Mouse (Mus musculus): ENCODE results near the gene Polr1d. TPM values are rescaled to one million over a fixed set of nuclear protein-coding genes. Genes with fewer than 3 reads are reported as not detected.
A peak's percentile ranks its signal among the peaks of the same experiment; 100 is the strongest.

Polr1d gene
- total RNA-seq, 2 experiments from 2014 or later, result 87.1 to 94.8 TPM

DNA sequence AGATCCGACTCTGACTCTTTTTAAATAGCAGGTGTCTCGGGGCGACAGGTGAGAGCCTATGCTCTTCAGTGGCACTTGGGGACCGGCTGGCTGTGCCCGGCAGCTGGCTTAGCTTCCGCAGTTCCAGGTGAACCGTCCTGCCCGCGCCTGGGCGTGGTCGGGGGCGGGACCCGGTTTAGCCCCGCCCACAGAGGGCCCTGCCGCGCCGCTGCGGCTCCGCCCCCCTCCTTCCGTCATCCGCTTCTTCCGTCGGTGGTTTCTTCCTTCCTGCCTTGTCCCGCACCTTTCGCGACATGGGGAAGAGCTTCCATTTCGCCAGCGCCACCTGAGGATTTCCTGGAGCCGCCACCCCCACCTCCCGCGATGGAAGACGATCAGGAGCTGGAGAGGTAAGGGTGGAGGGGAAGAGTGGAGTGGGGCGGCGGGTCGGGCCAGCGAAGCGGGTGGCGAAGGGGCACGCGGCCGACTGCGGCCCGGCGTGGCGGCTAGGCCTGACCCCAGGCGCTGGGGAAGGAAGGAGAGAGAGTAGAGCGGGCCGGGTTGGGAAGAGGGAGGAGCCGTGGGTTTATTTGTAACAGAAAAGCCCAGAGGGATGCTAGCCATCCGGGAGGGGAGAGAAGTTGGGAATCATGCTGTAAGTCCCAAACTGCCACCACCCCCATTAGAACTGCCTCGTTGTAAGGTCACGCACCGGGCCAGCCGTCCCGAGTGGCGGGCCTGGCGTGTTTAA is 620 bp downstream of the Polr1d start:
- peak; percentile 89 for DNase-seq
- intact Hi-C loops (cut with DNase I; ENCODE audit: low total_unique reads), result no loop called here

- no peak for DNase-seq
- intact Hi-C loops (cut with DNase I; ENCODE audit: low total_unique reads), result no loop called here
These were observed 1.5 kb downstream of the Polr1d start for GRCm38 (mm10) chr5:147078110-147078900.

DNA sequence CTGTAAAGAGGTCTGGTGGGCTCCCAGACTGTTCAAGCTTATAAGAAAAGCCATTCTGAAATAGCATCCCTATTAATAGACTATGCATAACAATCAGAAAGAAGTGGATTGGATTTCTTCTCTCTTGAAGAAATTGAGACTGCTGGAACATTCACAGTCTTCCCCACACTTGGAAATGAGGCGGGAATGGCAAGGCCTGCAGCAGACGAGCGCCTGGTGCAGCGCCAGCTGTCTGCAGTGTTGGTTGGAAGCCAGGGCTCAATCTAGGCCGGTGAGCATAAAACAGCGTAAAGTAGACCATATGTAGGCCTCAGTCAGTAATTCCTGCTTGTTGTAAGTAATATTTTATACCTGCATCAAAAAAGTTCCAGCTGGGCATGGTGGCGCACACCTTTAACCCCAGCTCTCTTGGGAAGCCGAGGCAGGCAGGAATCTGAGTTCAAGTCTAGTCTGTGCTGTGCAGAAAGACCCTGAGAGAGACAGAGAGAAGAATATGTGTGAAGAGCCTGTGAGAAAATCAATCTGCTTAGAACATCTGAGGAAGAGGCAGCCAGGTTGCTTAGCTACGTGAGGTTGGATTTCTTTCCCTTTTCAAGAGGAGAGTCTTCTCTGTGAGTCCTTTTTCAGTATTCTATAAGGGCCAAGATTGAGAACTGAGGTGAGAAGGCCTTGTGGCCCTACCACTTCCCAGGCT is 8.5 kb downstream of the Polr1d start:
- peak; percentile 30 for DNase-seq
- intact Hi-C loops (cut with DNase I; ENCODE audit: low total_unique reads), result no loop called here

GRCm38 (mm10) chr5:147086816-147087215 is 10.0 kb downstream of the Polr1d start:
- DNase-seq, result no peak
- intact Hi-C loops (cut with DNase I; ENCODE audit: low total_unique reads), result no loop called here

DNA sequence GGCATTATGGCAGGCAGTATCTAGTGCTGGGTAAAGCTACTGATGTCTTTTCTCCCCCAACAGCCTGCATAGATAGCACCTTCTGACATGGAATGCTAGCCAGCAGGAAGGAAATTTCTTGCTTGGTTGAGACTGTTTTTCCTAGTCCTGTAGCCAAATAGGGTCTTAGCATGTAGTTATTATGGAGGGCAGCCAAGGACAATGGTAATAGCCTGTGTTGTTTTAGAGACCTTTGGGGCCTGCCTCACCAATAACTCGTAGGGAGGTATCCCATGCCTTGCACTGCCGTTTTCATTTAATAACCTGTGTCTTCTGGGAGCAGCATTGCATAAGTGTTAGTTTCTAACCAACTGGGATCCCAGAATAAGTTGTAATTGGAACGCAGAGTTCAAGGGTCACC is 13.0 kb downstream of the Polr1d start:
- intact Hi-C loops (cut with DNase I; ENCODE audit: low total_unique reads), result no loop called here
- no peak for DNase-seq

- DNase-seq, result peak; percentile 23
- intact Hi-C loops (cut with DNase I; ENCODE audit: low total_unique reads), result no loop called here
These were observed 13.6 kb downstream of the Polr1d start for GRCm38 (mm10) chr5:147090256-147090963.

DNA sequence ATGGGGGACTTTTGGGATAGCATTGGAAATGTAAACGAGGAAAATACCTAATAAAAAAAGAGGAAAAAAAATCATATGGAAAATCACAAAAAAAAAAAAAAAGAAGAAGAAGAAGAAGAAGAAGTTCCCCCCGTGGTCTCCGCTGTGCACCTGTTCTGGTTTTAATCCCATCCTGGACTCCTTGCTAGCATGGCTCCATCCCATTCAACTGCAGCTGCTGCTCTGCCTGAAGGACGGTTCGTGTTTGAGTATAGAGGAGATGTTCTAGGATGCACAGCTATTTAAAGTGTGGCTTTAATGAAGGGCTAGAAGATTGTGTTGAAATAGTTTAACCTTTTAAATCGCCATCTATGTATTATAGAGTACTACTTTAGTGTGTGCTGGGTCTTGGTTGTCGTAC is 15.6 kb downstream of the Polr1d start:
- DNase-seq, result no peak
- intact Hi-C loops (cut with DNase I; ENCODE audit: low total_unique reads), result no loop called here

DNA sequence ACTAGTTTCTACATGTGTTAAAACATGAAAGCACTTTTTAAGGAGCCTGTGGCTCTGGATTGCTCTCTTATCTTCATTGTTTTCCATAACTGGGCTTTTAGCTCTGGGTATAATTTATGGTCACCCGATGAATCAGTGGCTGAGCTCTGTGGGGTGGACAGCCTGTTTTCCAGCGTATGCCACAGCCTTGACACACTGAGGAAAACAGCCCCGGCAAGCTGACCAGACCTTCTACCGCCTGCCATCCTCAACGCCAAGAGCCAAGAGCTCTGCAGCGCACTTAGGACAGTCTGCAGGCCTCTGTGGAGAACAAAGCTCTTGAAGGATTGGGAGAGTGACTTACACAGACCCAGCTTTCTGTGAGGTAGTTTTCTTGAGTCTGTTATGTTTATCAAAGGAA is 17.4 kb downstream of the Polr1d start:
- no peak for DNase-seq
- intact Hi-C loops (cut with DNase I; ENCODE audit: low total_unique reads), result no loop called here

DNA sequence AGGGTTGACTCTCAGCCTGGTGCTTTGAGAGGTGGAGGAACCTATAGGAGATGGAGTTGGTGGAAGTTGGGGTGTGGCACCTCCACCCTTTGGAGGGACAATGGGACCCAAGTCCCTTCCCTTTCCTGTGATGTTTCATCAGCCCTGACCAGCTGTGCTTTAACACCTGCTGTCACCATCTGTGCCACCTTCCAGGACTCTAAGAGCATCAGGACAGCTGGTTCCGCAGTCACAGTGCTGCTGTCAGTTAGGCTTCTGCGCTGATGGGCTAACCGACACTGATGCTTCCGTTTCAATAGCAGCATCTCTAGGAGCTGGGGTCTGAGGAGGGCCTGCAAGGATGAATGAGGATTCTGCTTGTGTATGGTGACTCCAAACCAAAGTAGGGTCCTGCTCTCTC is 19.7 kb downstream of the Polr1d start:
- no peak for DNase-seq
- intact Hi-C loops (cut with DNase I; ENCODE audit: low total_unique reads), result no loop called here

DNA sequence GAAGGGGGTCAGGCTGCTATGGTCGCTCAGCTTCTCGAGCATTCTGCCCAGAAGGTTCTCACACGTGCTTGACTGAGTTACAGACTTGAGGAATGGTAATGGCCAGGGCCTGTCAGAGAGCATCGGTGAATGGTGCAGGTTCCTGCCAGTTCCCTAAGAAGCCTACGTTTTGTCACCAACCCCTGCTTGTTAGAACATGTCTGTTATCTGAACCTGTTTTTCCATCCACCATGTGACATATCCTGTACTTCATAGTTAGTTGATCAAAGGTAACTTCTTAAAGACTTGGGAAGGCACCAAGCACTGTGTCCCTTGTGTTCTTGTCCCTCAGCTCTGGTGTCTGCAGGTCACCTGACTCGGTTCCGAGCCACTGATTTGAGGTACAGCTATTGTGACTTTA is 21.8 kb downstream of the Polr1d start:
- intact Hi-C loops (cut with DNase I; ENCODE audit: low total_unique reads), result no loop called here
- no peak for DNase-seq

GRCm38 (mm10) chr5:147100180-147100579 is 23.3 kb downstream of the Polr1d start:
- DNase-seq, result no peak
- intact Hi-C loops (cut with DNase I; ENCODE audit: low total_unique reads), result no loop called here

GRCm38 (mm10) chr5:147102295-147102694 is 25.4 kb downstream of the Polr1d start:
- DNase-seq, result no peak
- intact Hi-C loops (cut with DNase I; ENCODE audit: low total_unique reads), result no loop called here

GRCm38 (mm10) chr5:147107276-147107675 is 30.4 kb downstream of the Polr1d start:
- DNase-seq, result no peak
- intact Hi-C loops (cut with DNase I; ENCODE audit: low total_unique reads), result no loop called here

DNA sequence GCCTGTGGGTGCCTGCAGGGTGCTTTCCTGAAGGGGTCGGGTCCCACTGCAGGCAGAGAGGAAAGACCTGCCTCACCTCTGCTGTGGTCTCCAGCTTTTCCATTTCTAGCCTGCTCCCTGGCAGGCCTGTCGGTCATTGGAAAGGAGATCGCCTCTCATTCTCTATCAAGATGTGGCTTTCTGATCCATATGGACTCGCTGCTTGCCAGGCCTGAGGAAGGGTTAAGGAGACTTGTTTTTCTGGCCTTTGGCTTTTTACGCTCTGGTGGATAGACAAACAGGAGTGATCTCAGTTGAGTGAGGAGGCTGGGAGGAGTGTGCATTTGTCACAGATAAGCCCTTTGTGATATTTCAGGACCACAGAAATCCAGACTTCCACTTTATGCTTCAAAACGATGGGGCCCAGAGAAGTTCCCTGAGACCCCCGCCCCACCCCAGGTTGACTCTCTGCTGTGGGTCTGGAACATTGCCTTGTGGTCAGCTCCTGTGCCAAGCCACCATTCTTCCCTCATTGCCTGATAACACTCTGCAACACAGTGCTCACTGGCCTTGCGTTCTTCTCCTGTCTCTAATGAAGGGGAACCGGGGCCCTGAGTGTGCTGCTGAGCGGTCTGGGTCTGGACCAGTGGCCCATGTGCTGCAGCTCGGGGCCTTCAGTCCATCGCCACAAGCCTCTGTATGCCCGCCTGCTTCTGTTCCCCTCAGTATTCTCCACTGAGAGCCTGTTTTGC is 32.2 kb downstream of the Polr1d start:
- DNase-seq, result no peak
- intact Hi-C loops (cut with DNase I; ENCODE audit: low total_unique reads), result no loop called here

DNA sequence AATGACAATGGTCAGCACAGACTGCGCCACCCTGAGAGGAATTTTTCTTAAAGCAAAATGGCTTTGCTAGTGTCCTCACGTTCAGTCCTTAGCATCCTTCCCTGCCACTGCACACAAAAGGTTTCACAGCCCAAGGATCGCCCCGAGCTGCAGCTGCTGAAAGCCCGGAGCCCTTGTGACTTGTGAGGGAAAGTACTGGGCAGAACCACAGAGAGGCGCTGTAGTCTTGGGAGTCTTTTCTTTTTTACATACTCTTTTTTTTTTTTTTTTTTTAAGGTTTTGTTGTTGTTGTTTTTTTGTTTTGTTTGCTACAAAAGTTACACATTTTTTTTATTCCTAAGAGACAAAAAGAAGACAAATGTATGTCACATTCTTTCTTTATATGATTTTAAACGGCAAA is 37.9 kb downstream of the Polr1d start:
- intact Hi-C loops (cut with DNase I; ENCODE audit: low total_unique reads), result no loop called here
- no peak for DNase-seq

GRCm38 (mm10) chr5:147115631-147116030 is 38.8 kb downstream of the Polr1d start:
- no peak for DNase-seq
- intact Hi-C loops (cut with DNase I; ENCODE audit: low total_unique reads), result no loop called here

DNA sequence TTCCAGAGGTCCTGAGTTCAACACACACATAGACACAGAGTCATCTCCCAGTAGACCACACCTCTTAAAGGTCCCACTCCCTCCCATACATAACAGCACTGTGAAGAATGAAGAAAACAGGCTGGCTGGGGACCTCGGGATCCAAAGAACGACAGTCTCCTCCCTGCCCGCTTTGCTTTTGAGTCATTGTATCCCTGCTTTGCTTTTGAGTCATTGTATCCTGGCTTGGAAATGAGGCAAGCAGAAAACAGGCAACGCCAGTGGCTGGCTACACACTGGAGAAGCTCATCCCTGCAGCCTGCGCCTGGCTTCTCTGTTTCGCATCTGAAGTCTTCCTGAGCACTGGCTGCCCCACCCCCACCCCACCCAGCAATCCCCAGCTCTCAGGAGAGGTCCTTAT is 40.2 kb downstream of the Polr1d start:
- DNase-seq, result no peak
- intact Hi-C loops (cut with DNase I; ENCODE audit: low total_unique reads), result no loop called here

DNA sequence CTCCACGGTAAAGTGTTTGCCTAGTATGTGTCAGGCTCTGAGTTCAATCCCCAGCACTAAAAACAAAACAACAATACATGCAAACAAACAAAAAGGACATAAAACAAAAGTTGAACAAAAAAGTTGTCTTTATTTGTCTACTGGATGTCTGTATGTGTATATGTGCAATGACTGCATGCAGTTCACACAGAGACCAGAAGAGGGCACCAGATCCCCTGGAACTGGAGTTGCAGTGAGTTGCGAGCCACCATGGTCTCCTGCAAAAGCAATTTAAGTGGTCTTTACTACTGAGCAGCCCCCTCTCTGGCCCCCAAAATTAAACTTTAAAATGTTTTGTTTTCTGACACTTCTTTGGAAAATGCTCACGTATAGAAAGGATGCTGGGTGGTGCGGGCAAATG is 44.3 kb downstream of the Polr1d start:
- intact Hi-C loops (cut with DNase I; ENCODE audit: low total_unique reads), result no loop called here
- DNase-seq, result no peak

- no peak for DNase-seq
- intact Hi-C loops (cut with DNase I; ENCODE audit: low total_unique reads), result no loop called here
These were observed 47.9 kb downstream of the Polr1d start for GRCm38 (mm10) chr5:147124794-147125193.
